Mouse (Mus musculus): Measurements from ENCODE around the gene Nop2. TPM values are rescaled to one million over a fixed set of nuclear protein-coding genes. Genes with fewer than 3 reads are reported as not detected.

The Nop2 gene
- 56.5 and 58.8 TPM in 2 replicates for polyA plus RNA-seq (2015; fragmentation: Nextera tagmentation; extraction: Ambion mirVana)

GRCm38 (mm10) chr6:125131302-125132156, at the start of gene Nop2:
Nop2 (plus strand) TSS chr6:125131909.
- WGBS, result 1% methylated on average over 64 of the region's 66 CpGs
- Histone ChIP-seq H3K9ac (peak within 1 kb of the TSS; percentile 82), H3K9me3 (no peaks in the 10 kb centered on the region), H3K4me1 (peaks cover 7% of the 10 kb centered on the region; the same call in 1 of the 2 replicates), H3K4me3 (peak within 1 kb of the TSS; percentile 82), H3K4me2 (peak within 1 kb of the TSS; percentile 83), H3K36me3 (peaks cover 73% of the 10 kb centered on the region), H3K27ac (peak within 1 kb of the TSS; percentile 86), H3K27me3 (no peaks in the 10 kb centered on the region)
- peak; percentile 95 for ATAC-seq (ENCODE audit: borderline replicate concordance, extremely low read depth, low FRiP score, low TSS enrichment)

GRCm38 (mm10) chr6:125082801-125083386, 48.8 kb upstream of the Nop2 start:
- Histone ChIP-seq H3K9me3 (no peaks in the 10 kb centered on the region), H3K4me1 (peaks cover 12% of the 10 kb centered on the region; the same call in 1 of the 2 replicates), H3K27me3 (no peaks in the 10 kb centered on the region), H3K36me3 (no peaks in the 10 kb centered on the region), H3K9ac (no peak overlapping the region), H3K4me3 (no peak overlapping the region), H3K4me2 (no peak overlapping the region), H3K27ac (no peak overlapping the region)
- WGBS, result 81% methylated on average over 7 of the region's 7 CpGs
- ATAC-seq (ENCODE audit: borderline replicate concordance, extremely low read depth, low FRiP score, low TSS enrichment), result no peak

DNA sequence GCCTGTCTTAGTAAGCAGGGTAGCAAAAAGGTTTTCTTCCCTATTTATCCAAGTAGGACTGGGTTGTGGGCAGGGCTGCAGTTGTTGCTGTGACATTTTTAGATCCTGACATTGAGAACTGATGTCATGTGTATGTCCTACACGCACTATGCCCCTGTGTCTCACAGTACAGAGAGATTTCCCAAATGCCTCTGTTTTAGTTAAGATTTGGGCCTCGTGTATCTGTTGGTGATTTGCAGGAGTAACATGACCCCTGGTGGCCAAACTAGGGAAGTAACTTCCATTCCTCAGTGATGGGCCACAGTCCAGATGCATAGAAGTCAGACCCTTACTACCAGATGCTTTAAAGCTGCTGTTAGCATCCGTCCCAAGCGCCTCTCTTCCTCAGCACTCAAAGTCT, 47.3 kb upstream of the Nop2 start:
- H3K36me3 ChIP-seq, result no peaks in the 10 kb centered on the region
- H3K4me2 ChIP-seq, result no peak overlapping the region
- no peak overlapping the region for H3K27ac ChIP-seq
- no peaks in the 10 kb centered on the region for H3K27me3 ChIP-seq
- ATAC-seq (ENCODE audit: borderline replicate concordance, extremely low read depth, low FRiP score, low TSS enrichment), result no peak
- 2% methylated on average over 4 of the region's 4 CpGs for WGBS
- no peak overlapping the region for H3K4me3 ChIP-seq
- H3K4me1 ChIP-seq, result peaks cover 24% of the 10 kb centered on the region
- peak overlapping the region; percentile 5; the same call in 1 of the 2 replicates for H3K9ac ChIP-seq
- no peaks in the 10 kb centered on the region for H3K9me3 ChIP-seq

- no peak overlapping the region for H3K9ac ChIP-seq
- H3K36me3 ChIP-seq, result no peaks in the 10 kb centered on the region
- H3K27me3 ChIP-seq, result no peaks in the 10 kb centered on the region
- H3K27ac ChIP-seq, result peak overlapping the region; percentile 97
- H3K4me3 ChIP-seq, result no peak overlapping the region
- no peak for ATAC-seq (ENCODE audit: borderline replicate concordance, extremely low read depth, low FRiP score, low TSS enrichment)
- H3K9me3 ChIP-seq, result no peaks in the 10 kb centered on the region
- H3K4me1 ChIP-seq, result peaks cover 40% of the 10 kb centered on the region
- 59% methylated on average over 3 of the region's 3 CpGs for WGBS
- H3K4me2 ChIP-seq, result no peak overlapping the region
These were observed 43.8 kb upstream of the Nop2 start for GRCm38 (mm10) chr6:125087937-125088336.

- H3K4me1 ChIP-seq, result peaks cover 40% of the 10 kb centered on the region
- WGBS, result 1% methylated on average over 20 of the region's 20 CpGs
- H3K36me3 ChIP-seq, result no peaks in the 10 kb centered on the region
- H3K9ac ChIP-seq, result no peak overlapping the region; the same call in 1 of the 2 replicates
- H3K27ac ChIP-seq, result peak overlapping the region; percentile 97
- no peaks in the 10 kb centered on the region for H3K27me3 ChIP-seq
- no peaks in the 10 kb centered on the region for H3K9me3 ChIP-seq
- peak; percentile 89 for ATAC-seq (ENCODE audit: borderline replicate concordance, extremely low read depth, low FRiP score, low TSS enrichment)
- H3K4me2 ChIP-seq, result peak overlapping the region; percentile 63
- peak overlapping the region; percentile 27; the same call in 1 of the 2 replicates for H3K4me3 ChIP-seq
These were observed 43.0 kb upstream of the Nop2 start for GRCm38 (mm10) chr6:125088561-125089321.

DNA sequence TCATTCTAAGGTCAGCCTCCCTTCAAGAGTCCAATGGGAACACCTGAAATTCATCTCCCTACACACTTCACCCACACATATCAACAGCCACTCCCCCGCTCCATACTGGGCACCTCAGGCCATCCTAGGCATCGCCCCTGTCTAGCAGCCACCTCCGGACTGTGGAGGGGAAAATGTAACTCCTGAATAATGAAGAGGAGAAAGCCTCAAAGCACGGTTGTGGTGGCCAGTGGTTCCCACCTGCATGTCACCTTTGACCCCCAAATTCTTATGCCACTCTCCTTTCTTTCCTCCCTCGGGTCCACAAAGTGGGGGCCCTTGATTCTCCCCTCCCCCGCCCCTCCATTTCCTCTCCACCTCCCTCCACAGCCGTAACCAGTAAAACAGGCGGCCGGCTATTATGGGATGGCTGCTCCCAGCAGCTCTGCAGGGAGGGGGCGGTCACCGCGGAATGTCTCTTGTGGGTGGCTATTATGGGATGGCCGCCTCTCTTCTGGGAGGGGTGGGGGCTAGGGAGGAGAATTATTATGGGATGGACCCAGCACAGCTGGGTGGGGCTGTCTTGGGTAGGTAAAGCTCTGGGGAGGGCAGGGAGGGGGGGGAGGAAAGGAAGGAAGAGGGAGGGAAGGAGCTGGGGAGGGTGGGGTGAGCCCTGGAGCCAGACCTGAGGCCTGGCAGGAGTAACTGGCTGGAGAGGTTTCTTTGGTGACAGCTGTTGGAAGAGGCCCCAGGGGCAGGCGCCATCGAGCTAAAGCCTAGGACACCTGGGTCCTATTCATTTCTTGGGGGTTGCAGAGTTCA, 42.0 kb upstream of the Nop2 start:
- peak; percentile 76 for ATAC-seq (ENCODE audit: borderline replicate concordance, extremely low read depth, low FRiP score, low TSS enrichment)
- no peaks in the 10 kb centered on the region for H3K27me3 ChIP-seq
- H3K9me3 ChIP-seq, result no peaks in the 10 kb centered on the region
- no peaks in the 10 kb centered on the region for H3K36me3 ChIP-seq
- peak overlapping the region; percentile 63 for H3K4me2 ChIP-seq
- peak overlapping the region; percentile 97 for H3K27ac ChIP-seq
- peaks cover 36% of the 10 kb centered on the region for H3K4me1 ChIP-seq
- 2% methylated on average over 15 of the region's 15 CpGs for WGBS
- H3K9ac ChIP-seq, result peak overlapping the region; percentile 42
- H3K4me3 ChIP-seq, result peak overlapping the region; percentile 27

- 0 out of 2 replicates have a peak overlapping the region, but pooled peaks have one; percentile 27 for H3K4me3 ChIP-seq
- H3K36me3 ChIP-seq, result no peaks in the 10 kb centered on the region
- H3K27me3 ChIP-seq, result no peaks in the 10 kb centered on the region
- H3K9me3 ChIP-seq, result no peaks in the 10 kb centered on the region
- no peak for ATAC-seq (ENCODE audit: borderline replicate concordance, extremely low read depth, low FRiP score, low TSS enrichment)
- peak overlapping the region; percentile 63 for H3K4me2 ChIP-seq
- peak overlapping the region; percentile 30 for H3K9ac ChIP-seq
- 51% methylated on average over 10 of the region's 10 CpGs for WGBS
- H3K27ac ChIP-seq, result peak overlapping the region; percentile 97
- peaks cover 42% of the 10 kb centered on the region for H3K4me1 ChIP-seq
These were observed 41.2 kb upstream of the Nop2 start for GRCm38 (mm10) chr6:125090341-125091085.

DNA sequence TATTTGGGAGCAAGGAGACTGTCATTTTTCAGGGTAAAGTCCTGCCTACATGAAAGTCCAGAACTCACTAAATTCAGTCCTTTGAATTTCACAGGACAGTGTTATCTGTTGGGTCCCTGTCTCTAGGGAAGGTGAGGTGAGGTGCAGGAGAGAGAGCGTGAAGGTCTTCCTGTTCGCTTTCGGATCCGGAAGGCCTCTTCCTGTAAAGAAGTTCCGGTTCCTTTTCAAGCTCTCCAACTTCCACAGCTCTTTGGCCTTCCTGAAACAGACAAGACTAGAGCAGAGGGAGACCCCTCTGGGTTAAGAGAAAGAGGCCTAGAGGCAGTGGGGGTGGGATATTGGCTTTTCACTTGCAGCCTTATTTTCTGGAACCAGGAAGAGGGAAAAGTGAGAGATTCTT, 39.3 kb upstream of the Nop2 start:
- Histone ChIP-seq H3K27ac (peak overlapping the region; percentile 1; the same call in 1 of the 2 replicates), H3K9ac (no peak overlapping the region)
- 75% methylated on average over 5 of the region's 5 CpGs for WGBS

GRCm38 (mm10) chr6:125094843-125095242, 36.9 kb upstream of the Nop2 start:
- H3K4me2 ChIP-seq, result no peak overlapping the region
- ATAC-seq (ENCODE audit: borderline replicate concordance, extremely low read depth, low FRiP score, low TSS enrichment), result no peak
- H3K9me3 ChIP-seq, result no peaks in the 10 kb centered on the region
- no peak overlapping the region for H3K9ac ChIP-seq
- 38% methylated on average over 3 of the region's 3 CpGs for WGBS
- H3K4me3 ChIP-seq, result no peak overlapping the region
- peaks cover 18% of the 10 kb centered on the region for H3K36me3 ChIP-seq
- H3K27me3 ChIP-seq, result no peaks in the 10 kb centered on the region
- H3K4me1 ChIP-seq, result peaks cover 49% of the 10 kb centered on the region
- peak overlapping the region; percentile 94 for H3K27ac ChIP-seq

More for the DNA sequence above, 39.3 kb upstream of the Nop2 start:
- peaks cover 41% of the 10 kb centered on the region for H3K4me1 ChIP-seq
- no peak for ATAC-seq (ENCODE audit: borderline replicate concordance, extremely low read depth, low FRiP score, low TSS enrichment)
- H3K27me3 ChIP-seq, result no peaks in the 10 kb centered on the region
- no peaks in the 10 kb centered on the region for H3K9me3 ChIP-seq
- no peak overlapping the region for H3K4me3 ChIP-seq
- H3K36me3 ChIP-seq, result no peaks in the 10 kb centered on the region
- H3K4me2 ChIP-seq, result no peak overlapping the region

DNA sequence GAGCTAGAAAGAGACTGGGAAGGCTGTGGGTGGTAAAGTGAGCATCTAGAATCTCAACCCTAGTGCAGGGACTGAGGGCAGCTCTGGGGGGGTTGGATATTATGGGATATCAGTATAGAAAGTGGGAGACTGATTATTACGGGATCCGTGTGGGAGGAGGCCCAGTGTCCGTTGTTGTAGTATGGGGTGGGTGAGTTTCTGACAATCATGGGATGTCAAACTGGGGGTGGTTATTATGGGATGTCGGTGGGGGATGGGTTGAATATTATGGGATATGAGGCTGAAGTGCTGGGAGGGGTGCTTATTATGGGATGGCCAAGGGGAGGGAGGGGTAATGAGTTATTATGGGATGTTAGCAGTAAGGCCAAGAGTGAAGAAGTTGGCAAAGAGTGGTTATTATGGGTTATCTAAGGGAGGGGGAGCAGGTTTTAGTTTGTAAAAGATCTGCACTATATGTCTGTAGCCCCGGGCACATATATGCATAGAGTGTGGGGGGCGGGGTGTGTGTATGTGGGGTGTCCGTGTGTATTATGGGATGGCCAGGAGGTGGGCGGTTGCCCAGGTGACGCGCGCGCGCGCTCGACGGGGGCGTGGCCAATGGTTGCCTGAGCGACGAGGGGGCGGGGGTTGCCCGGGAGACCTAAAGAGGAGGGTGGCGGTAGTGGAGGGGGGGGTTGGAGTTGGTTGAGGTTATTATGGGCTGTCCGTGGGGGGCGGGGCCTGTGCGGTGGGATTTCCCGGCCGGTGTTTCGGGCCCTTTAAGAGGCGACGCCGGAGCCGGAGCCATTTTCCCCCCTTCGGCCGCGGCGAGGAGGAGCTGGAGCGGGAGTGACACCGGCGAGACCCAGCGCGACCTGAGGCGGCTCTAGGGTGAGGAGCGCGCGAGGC, 36.1 kb upstream of the Nop2 start, which contains the start of gene Chd4:
TSS of gene Chd4 (plus strand) at position 591 of the 888 bp plus-strand sequence.
- 2% methylated on average over 34 of the region's 45 CpGs for WGBS

More for the DNA sequence above, 36.1 kb upstream of the Nop2 start, which contains the start of gene Chd4:
- Histone ChIP-seq H3K4me2 (peak within 1 kb of the TSS; percentile 93), H3K27ac (peak within 1 kb of the TSS; percentile 94), H3K36me3 (peaks cover 26% of the 10 kb centered on the region), H3K4me1 (peaks cover 49% of the 10 kb centered on the region), H3K27me3 (no peaks in the 10 kb centered on the region), H3K9me3 (no peaks in the 10 kb centered on the region), H3K9ac (peak within 1 kb of the TSS; percentile 92), H3K4me3 (peak within 1 kb of the TSS; percentile 96)
- peak; percentile 79 for ATAC-seq (ENCODE audit: borderline replicate concordance, extremely low read depth, low FRiP score, low TSS enrichment)
